Mouse (Mus musculus) neutrophil, adult 83 days (primary cell): ENCODE measurements around the gene Clec16a. TPM values are rescaled to one million over a fixed set of nuclear protein-coding genes. Genes with fewer than 3 reads are reported as not detected.

Experiments used
- total RNA-seq, 2 experiments: library from RNA; stranded (reverse); gene quantifications; one replicate each; pipeline ENCODE4 v1.2.4; 2023

Gene Clec16a
- total RNA-seq: 10 to 100 TPM; 31.0 to 32.0 TPM

GRCm38 (mm10) chr16:10544995-10545622, at the start of gene Clec16a:
Clec16a (plus strand) TSS chr16:10545339.

GRCm38 (mm10) chr16:10542698-10543365, 2.3 kb upstream of the Clec16a start, which contains the start of gene Dexi:
Dexi (minus strand) TSS chr16:10543054.

GRCm38 (mm10) chr16:10785371-10786231, 240.5 kb downstream of the Clec16a start, which contains the start of gene Socs1:
Socs1 (minus strand) TSS chr16:10785536.

GRCm38 (mm10) chr16:10788271-10788670, 243.1 kb downstream of the Clec16a start, which contains the start of gene Tnp2:
Tnp2 (minus strand) TSS chr16:10788660.

GRCm38 (mm10) chr16:10790702-10791101, 245.6 kb downstream of the Clec16a start, which contains the start of gene Prm3:
Prm3 (minus strand) TSS chr16:10790914.

Other genes with a start within 250 kb of the Clec16a start
- under 1 TPM in 1 of 2 experiments, not detected in 1; 0.09 TPM for gene Emp2, start 231.4 kb upstream of the Clec16a start, total RNA-seq
- not detected for gene Tekt5, start 149.8 kb upstream of the Clec16a start, total RNA-seq
- gene Nubp1, start 133.4 kb upstream of the Clec16a start, total RNA-seq: 10 to 100 TPM; 18.9 to 20.3 TPM
- gene Tvp23a, start 98.0 kb upstream of the Clec16a start, total RNA-seq: not detected
- gene Ciita, start 65.3 kb upstream of the Clec16a start, total RNA-seq: 1 to 10 TPM; 4.2 to 5.7 TPM
- gene Dexi, start 2.3 kb upstream of the Clec16a start, total RNA-seq: 1 to 10 TPM; 3.6 to 5.0 TPM
- gene Socs1, start 240.2 kb downstream of the Clec16a start, total RNA-seq: 1 to 10 TPM; 2.5 to 2.7 TPM
- not detected for gene Tnp2, start 243.3 kb downstream of the Clec16a start, total RNA-seq
- gene Prm3, start 245.6 kb downstream of the Clec16a start, total RNA-seq: not detected